Mouse (Mus musculus) G1E-ER4 (cell line): ENCODE data around the gene Omp. TPM values are rescaled to one million over a fixed set of nuclear protein-coding genes. Genes with fewer than 3 reads are reported as not detected.

Experiments
- GATA1 ChIP-seq: IDR thresholded peaks from one replicate; pipeline ENCODE4 v1.8.0; 2012; ENCODE audit warnings: low read length, inconsistent platforms
- polyA plus RNA-seq: library from polyadenylated mRNA; stranded (reverse); fragments of >175 nt; gene quantifications from 2 replicates; pipeline ENCODE4 v1.2.3, GENCODE M21; 2012

The Omp gene
- polyA plus RNA-seq = not detected in 2 replicates

GRCm38 (mm10) chr7:98145402-98145801 lies at the start of gene Omp:
Gene Omp (minus strand): TSS chr7:98145502.
- no peak for TF ChIP-seq GATA1

GRCm38 (mm10) chr7:98194026-98194792 lies 48.9 kb upstream of the Omp start:
- TF ChIP-seq GATA1 = no peak

GRCm38 (mm10) chr7:98193515-98194025 lies 48.3 kb upstream of the Omp start:
- TF ChIP-seq GATA1 = no peak

- TF ChIP-seq GATA1 = no peak
These were observed 46.4 kb upstream of the Omp start for GRCm38 (mm10) chr7:98191571-98192250.

GRCm38 (mm10) chr7:98190578-98190977 lies 45.3 kb upstream of the Omp start:
- no peak for TF ChIP-seq GATA1

- TF ChIP-seq GATA1 = no peak
These were observed 44.4 kb upstream of the Omp start for GRCm38 (mm10) chr7:98189745-98190144.

- TF ChIP-seq GATA1 = no peak
These were observed 43.4 kb upstream of the Omp start for GRCm38 (mm10) chr7:98188680-98189079.

GRCm38 (mm10) chr7:98188238-98188637 lies 42.9 kb upstream of the Omp start:
- no peak for TF ChIP-seq GATA1

GRCm38 (mm10) chr7:98186637-98187036 lies 41.3 kb upstream of the Omp start:
- TF ChIP-seq GATA1 = no peak

GRCm38 (mm10) chr7:98185326-98185725 lies 40.0 kb upstream of the Omp start:
- no peak for TF ChIP-seq GATA1

GRCm38 (mm10) chr7:98178560-98179231 lies 33.4 kb upstream of the Omp start:
- no peak for TF ChIP-seq GATA1

GRCm38 (mm10) chr7:98177929-98178559 lies 32.7 kb upstream of the Omp start, which contains the start of gene Capn5:
Gene Capn5 (minus strand): TSS chr7:98178274.
- TF ChIP-seq GATA1 = no peak

- no peak for TF ChIP-seq GATA1
These were observed 32.2 kb upstream of the Omp start for GRCm38 (mm10) chr7:98177566-98177928.

- no peak for TF ChIP-seq GATA1
These were observed 31.8 kb upstream of the Omp start for GRCm38 (mm10) chr7:98177071-98177485.

- no peak for TF ChIP-seq GATA1
These were observed 31.2 kb upstream of the Omp start for GRCm38 (mm10) chr7:98176322-98177070.
